Mouse (Mus musculus) duodenum, adult 2 months (tissue): ENCODE data around the gene Hspa1l. TPM values are rescaled to one million over a fixed set of nuclear protein-coding genes. Genes with fewer than 3 reads are reported as not detected.

ENCODE experiments used
- polyA plus RNA-seq: library from polyadenylated mRNA; depleted of rRNA; stranded (reverse); fragments of >200 nt; gene quantifications from 2 replicates; pipeline ENCODE4 v1.2.3, GENCODE M21; 2012; ENCODE audit warnings: low replicate concordance; rRNA removed

The Hspa1l gene
- polyA plus RNA-seq, result 0.15 and 0.22 TPM in 2 replicates

GRCm38 (mm10) chr17:34972069-34972749 is at the start of gene Hspa1l, which contains the start of gene Hspa1a:
TSS of gene Hspa1l (plus strand) at chr17:34972703.
TSS of gene Hspa1a (minus strand) at chr17:34972156.

GRCm38 (mm10) chr17:34931061-34931734 is 41.3 kb upstream of the Hspa1l start, which contains the start of gene Neu1:
TSS of gene Neu1 (plus strand) at chr17:34931253.

GRCm38 (mm10) chr17:34959130-34959778 is 13.2 kb upstream of the Hspa1l start, which contains the start of gene Hspa1b:
TSS of gene Hspa1b (minus strand) at chr17:34959238.

GRCm38 (mm10) chr17:34969822-34970221 is 2.7 kb upstream of the Hspa1l start, which contains the start of gene Gm20481:
TSS of gene Gm20481 (plus strand) at chr17:34969912.

GRCm38 (mm10) chr17:34981690-34982180 is 9.2 kb downstream of the Hspa1l start, which contains the start of gene Lsm2:
TSS of gene Lsm2 (plus strand) at chr17:34981862.

GRCm38 (mm10) chr17:35000717-35001451 is 28.4 kb downstream of the Hspa1l start, which contains the start of gene Vars:
TSS of gene Vars (plus strand) at chr17:35000987.

GRCm38 (mm10) chr17:35016376-35016775 is 43.9 kb downstream of the Hspa1l start, which contains the start of gene Vwa7:
TSS of gene Vwa7 (plus strand) at chr17:35016579.

GRCm38 (mm10) chr17:35027277-35028068 is 55.0 kb downstream of the Hspa1l start, which contains the start of gene Sapcd1:
TSS of gene Sapcd1 (minus strand) at chr17:35028016.

Other genes starting within 250 kb of the Hspa1l start
- gene C4b, start 228.8 kb upstream of the Hspa1l start, polyA plus RNA-seq, result 13.4 and 20.2 TPM in 2 replicates
- gene Cyp21a1, start 168.1 kb upstream of the Hspa1l start, polyA plus RNA-seq, result 4.3 and 8.4 TPM in 2 replicates
- gene Stk19, start 135.8 kb upstream of the Hspa1l start, polyA plus RNA-seq, result 55.2 and 59.8 TPM in 2 replicates
- gene Dxo, start 135.7 kb upstream of the Hspa1l start, polyA plus RNA-seq, result 63.9 and 83.5 TPM in 2 replicates
- gene Skiv2l, start 122.5 kb upstream of the Hspa1l start, polyA plus RNA-seq, result 66.9 and 74.8 TPM in 2 replicates
- gene Nelfe, start 122.3 kb upstream of the Hspa1l start, polyA plus RNA-seq, result 14.9 and 36.1 TPM in 2 replicates
- gene Cfb, start 110.2 kb upstream of the Hspa1l start, polyA plus RNA-seq, result 16.5 and 49.9 TPM in 2 replicates
- gene Zbtb12, start 93.2 kb upstream of the Hspa1l start, polyA plus RNA-seq, result 6.2 and 6.7 TPM in 2 replicates
- gene Gm20547, start 90.7 kb upstream of the Hspa1l start, polyA plus RNA-seq, result not detected in 2 replicates
- gene C2, start 74.4 kb upstream of the Hspa1l start, polyA plus RNA-seq, result 5.1 and 6.8 TPM in 2 replicates
- gene Ehmt2, start 74.2 kb upstream of the Hspa1l start, polyA plus RNA-seq, result 206 and 215 TPM in 2 replicates
- 74.7 and 81.1 TPM in 2 replicates for gene Slc44a4, start 58.2 kb upstream of the Hspa1l start, polyA plus RNA-seq
- gene Neu1, start 41.5 kb upstream of the Hspa1l start, polyA plus RNA-seq, result 40.9 and 52.9 TPM in 2 replicates
- gene Hspa1b, start 13.5 kb upstream of the Hspa1l start, polyA plus RNA-seq, result 5.4 and 9.5 TPM in 2 replicates
- gene Gm20481, start 2.8 kb upstream of the Hspa1l start, polyA plus RNA-seq, result not detected in 2 replicates
- 4.9 and 6.7 TPM in 2 replicates for gene Hspa1a, start 547 bp upstream of the Hspa1l start, polyA plus RNA-seq
- gene Lsm2, start 9.2 kb downstream of the Hspa1l start, polyA plus RNA-seq, result 88.2 and 110 TPM in 2 replicates
- 142 and 150 TPM in 2 replicates for gene Vars, start 28.3 kb downstream of the Hspa1l start, polyA plus RNA-seq
- 1.6 and 2.0 TPM in 2 replicates for gene Vwa7, start 43.9 kb downstream of the Hspa1l start, polyA plus RNA-seq
- 0.41 and 0.69 TPM in 2 replicates for gene Sapcd1, start 55.3 kb downstream of the Hspa1l start, polyA plus RNA-seq
- 2.0 and 5.6 TPM in 2 replicates for gene Msh5, start 74.0 kb downstream of the Hspa1l start, polyA plus RNA-seq
- 133 and 202 TPM in 2 replicates for gene Clic1, start 77.3 kb downstream of the Hspa1l start, polyA plus RNA-seq
- gene Ddah2, start 86.3 kb downstream of the Hspa1l start, polyA plus RNA-seq, result 13.4 and 17.5 TPM in 2 replicates
- 0.85 and 7.5 TPM in 2 replicates for gene Ly6g6c, start 92.7 kb downstream of the Hspa1l start, polyA plus RNA-seq
- gene Mpig6b, start 93.5 kb downstream of the Hspa1l start, polyA plus RNA-seq, result 0.18 and 0.55 TPM in 2 replicates
- gene Ly6g6e, start 104.2 kb downstream of the Hspa1l start, polyA plus RNA-seq, result 0.15 and 29.8 TPM in 2 replicates
- gene Ly6g6d, start 105.4 kb downstream of the Hspa1l start, polyA plus RNA-seq, result 5.8 and 13.6 TPM in 2 replicates
- 3.3 and 4.6 TPM in 2 replicates for gene Ly6g6f, start 112.9 kb downstream of the Hspa1l start, polyA plus RNA-seq
- 135 and 240 TPM in 2 replicates for gene Abhd16a, start 116.6 kb downstream of the Hspa1l start, polyA plus RNA-seq
- gene Ly6g5c, start 135.6 kb downstream of the Hspa1l start, polyA plus RNA-seq, result not detected in 2 replicates
- 1.7 TPM in 2 replicates for gene Ly6g5b, start 142.7 kb downstream of the Hspa1l start, polyA plus RNA-seq
- gene Gpank1, start 148.8 kb downstream of the Hspa1l start, polyA plus RNA-seq, result 15.1 and 26.1 TPM in 2 replicates
- 334 and 557 TPM in 2 replicates for gene Csnk2b, start 149.3 kb downstream of the Hspa1l start, polyA plus RNA-seq
- 21.5 and 30.6 TPM in 2 replicates for gene D17H6S53E, start 153.7 kb downstream of the Hspa1l start, polyA plus RNA-seq
- 0.25 TPM in 2 replicates for gene Apom, start 159.3 kb downstream of the Hspa1l start, polyA plus RNA-seq
- 179 and 180 TPM in 2 replicates for gene Bag6, start 162.5 kb downstream of the Hspa1l start, polyA plus RNA-seq
- gene Prrc2a, start 192.2 kb downstream of the Hspa1l start, polyA plus RNA-seq, result 388 and 529 TPM in 2 replicates
- gene Aif1, start 203.4 kb downstream of the Hspa1l start, polyA plus RNA-seq, result 0.76 TPM in 1 of 2 replicates, not detected in the other
- 6.5 and 24.6 TPM in 2 replicates for gene Lst1, start 215.7 kb downstream of the Hspa1l start, polyA plus RNA-seq
- gene Ltb, start 221.7 kb downstream of the Hspa1l start, polyA plus RNA-seq, result 6.3 and 41.5 TPM in 2 replicates
- 1.5 and 1.8 TPM in 2 replicates for gene Tnf, start 229.3 kb downstream of the Hspa1l start, polyA plus RNA-seq
- gene Lta, start 232.6 kb downstream of the Hspa1l start, polyA plus RNA-seq, result 0.70 and 1.1 TPM in 2 replicates
- gene Gm16181, start 248.1 kb downstream of the Hspa1l start, polyA plus RNA-seq, result not detected in 2 replicates